Mouse (Mus musculus): Measurements from ENCODE around the gene Gas7.

DNA sequence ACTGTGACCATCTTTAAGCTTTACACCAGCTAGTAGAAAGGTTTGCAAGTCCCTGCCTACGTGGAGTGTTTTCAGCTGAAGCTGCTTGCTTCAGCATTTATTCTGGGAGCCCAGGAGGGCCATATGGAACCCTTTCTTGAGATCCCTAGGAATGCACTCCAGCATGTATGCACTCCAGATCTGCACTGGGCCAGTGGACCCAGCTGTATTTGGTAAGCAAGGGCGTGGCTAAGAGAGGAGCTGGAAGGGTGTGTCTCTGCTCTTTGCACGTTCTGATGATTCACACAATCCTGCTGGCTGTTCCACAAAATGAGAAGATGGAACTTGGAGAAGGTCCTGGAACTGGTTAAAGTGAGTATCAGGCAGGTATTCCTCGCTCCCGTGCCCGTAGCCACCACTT lies 83.3 kb downstream of the Gas7 start:
- TF ChIP-seq CTCF (IDR thresholded peaks at IDR 0.05; ENCODE audit: low read depth, low read length) (no peak), POLR2AphosphoS5 (IDR thresholded peaks at IDR 0.05; ENCODE audit: insufficient replicate concordance, low read depth, low read length) (no peak)

Data from G1E (cell line).